Mouse (Mus musculus): ENCODE data around the gene Etv1.

DNA sequence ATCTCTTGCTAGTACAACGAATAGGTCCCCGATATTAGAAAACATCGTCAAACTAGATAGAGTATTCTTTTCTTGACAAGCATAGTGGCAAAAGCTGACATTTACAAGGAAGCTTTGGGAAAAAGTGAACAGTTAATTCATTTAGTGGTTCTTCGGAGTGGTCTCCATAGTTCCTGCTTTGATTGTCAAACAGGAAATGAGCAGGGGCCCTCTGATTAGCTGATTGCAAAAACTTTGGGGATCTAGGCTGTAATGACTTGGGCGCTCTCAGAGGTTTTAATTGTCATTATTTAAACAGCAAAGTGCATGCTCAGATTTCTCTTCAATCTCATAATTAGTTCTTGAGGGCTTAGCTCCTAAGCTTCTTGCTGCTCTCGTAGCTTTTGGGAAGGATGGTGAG is 75.6 kb downstream of the Etv1 start:
- TF ChIP-seq MAX (IDR thresholded peaks at IDR 0.05; ENCODE audit: low read length) (no peak), ZNF384 (IDR thresholded peaks at IDR 0.05; ENCODE audit: low read depth, low read length) (no peak), CTCF (IDR thresholded peaks at IDR 0.05 in 2 of 3, conservative IDR thresholded peaks at IDR 0.05 in 1 of 3; ENCODE audit: control insufficient read depth in 1 of 3, insufficient read depth in 1 of 3, low read depth in 2 of 3, low read length in 3 of 3, poor library complexity in 1 of 3, severe bottlenecking in 1 of 3) (no peak), POLR2A (IDR thresholded peaks at IDR 0.05; ENCODE audit: control insufficient read depth in 1 of 2, insufficient read depth in 1 of 2, low read depth in 1 of 2, low read length in 2 of 2, poor library complexity in 1 of 2) (no peak), GATA1 (IDR thresholded peaks at IDR 0.05; ENCODE audit: low read depth, low read length) (no peak)
